Mouse (Mus musculus): ENCODE results near the gene Chka.

The Chka gene

GRCm38 (mm10) chr19:3851502-3851962 is at the start of gene Chka:
TSS of gene Chka (plus strand) at chr19:3851773.
- DNase-seq: peak; percentile 97 to 98

- DNase-seq: no peak
Measured at GRCm38 (mm10) chr19:3805526-3805925, 46.0 kb upstream of the Chka start.

- DNase-seq: no peak
Measured at GRCm38 (mm10) chr19:3810536-3811233, 40.9 kb upstream of the Chka start.

GRCm38 (mm10) chr19:3814461-3814860 is 37.1 kb upstream of the Chka start:
- peak; percentile 55 to 59 for DNase-seq

GRCm38 (mm10) chr19:3815824-3816223 is 35.7 kb upstream of the Chka start:
- DNase-seq: no peak

GRCm38 (mm10) chr19:3819080-3819479 is 32.5 kb upstream of the Chka start:
- DNase-seq: no peak

- DNase-seq: no peak
Measured at GRCm38 (mm10) chr19:3819899-3820444, 31.6 kb upstream of the Chka start.

GRCm38 (mm10) chr19:3825044-3825443 is 26.5 kb upstream of the Chka start:
- DNase-seq: no peak

GRCm38 (mm10) chr19:3829863-3830262 is 21.7 kb upstream of the Chka start:
- DNase-seq: no peak

- DNase-seq: no peak
Measured at GRCm38 (mm10) chr19:3831716-3832115, 19.9 kb upstream of the Chka start.

- peak; percentile 89 to 90 for DNase-seq
Measured at GRCm38 (mm10) chr19:3832851-3833353, 18.7 kb upstream of the Chka start.

- no peak for DNase-seq
Measured at GRCm38 (mm10) chr19:3834301-3834700, 17.3 kb upstream of the Chka start.

GRCm38 (mm10) chr19:3836791-3837190 is 14.8 kb upstream of the Chka start:
- no peak for DNase-seq

GRCm38 (mm10) chr19:3838931-3839330 is 12.6 kb upstream of the Chka start:
- DNase-seq: no peak

GRCm38 (mm10) chr19:3839686-3840085 is 11.9 kb upstream of the Chka start:
- DNase-seq: no peak

- no peak for DNase-seq
Measured at GRCm38 (mm10) chr19:3840214-3840651, 11.3 kb upstream of the Chka start.

GRCm38 (mm10) chr19:3840685-3841084 is 10.9 kb upstream of the Chka start:
- no peak for DNase-seq

- DNase-seq: no peak
Measured at GRCm38 (mm10) chr19:3842359-3843148, 9.0 kb upstream of the Chka start.

- no peak for DNase-seq
Measured at GRCm38 (mm10) chr19:3843629-3844028, 7.9 kb upstream of the Chka start.

GRCm38 (mm10) chr19:3844836-3845235 is 6.7 kb upstream of the Chka start:
- DNase-seq: peak; percentile 17 to 45

GRCm38 (mm10) chr19:3845339-3845738 is 6.2 kb upstream of the Chka start:
- DNase-seq: peak; percentile 20 to 33

GRCm38 (mm10) chr19:3845803-3846406 is 5.7 kb upstream of the Chka start:
- DNase-seq: peak; percentile 89 to 94

All from cerebellum, postnatal 36 days (tissue).